Mouse (Mus musculus) ES-E14 (cell line): ENCODE measurements around the gene T.

Experiments used
- CHD2 ChIP-seq: IDR thresholded peaks from 2 replicates; pipeline ENCODE4 v1.6.1; 2014; ENCODE audit warnings: mild to moderate bottlenecking, low read depth, low read length, inconsistent platforms
- HCFC1 ChIP-seq: IDR thresholded peaks from 2 replicates; pipeline ENCODE4 v1.6.1; 2012; ENCODE audit warnings: low read length, inconsistent platforms, borderline replicate concordance; ENCODE audit not compliant: insufficient read depth
- MAFK ChIP-seq: IDR thresholded peaks from 2 replicates; pipeline ENCODE4 v1.6.1; 2014; ENCODE audit warnings: mild to moderate bottlenecking, low read depth, low read length, inconsistent platforms; ENCODE audit not compliant: insufficient read depth
- ZC3H11A ChIP-seq: IDR thresholded peaks from 2 replicates; pipeline ENCODE4 v1.6.1; 2012; ENCODE audit warnings: low read depth, mild to moderate bottlenecking, inconsistent platforms, low read length, borderline replicate concordance
- ZNF384 ChIP-seq: IDR thresholded peaks from 2 replicates; pipeline ENCODE4 v1.6.1; 2012; ENCODE audit warnings: low read depth, low read length, inconsistent platforms

GRCm38 (mm10) chr17:8432179-8432800, 1.9 kb upstream of the T start:
- TF ChIP-seq CHD2 (no peak), ZNF384 (no peak), MAFK (no peak), ZC3H11A (no peak), HCFC1 (no peak)
